In the genomic region with DNA sequence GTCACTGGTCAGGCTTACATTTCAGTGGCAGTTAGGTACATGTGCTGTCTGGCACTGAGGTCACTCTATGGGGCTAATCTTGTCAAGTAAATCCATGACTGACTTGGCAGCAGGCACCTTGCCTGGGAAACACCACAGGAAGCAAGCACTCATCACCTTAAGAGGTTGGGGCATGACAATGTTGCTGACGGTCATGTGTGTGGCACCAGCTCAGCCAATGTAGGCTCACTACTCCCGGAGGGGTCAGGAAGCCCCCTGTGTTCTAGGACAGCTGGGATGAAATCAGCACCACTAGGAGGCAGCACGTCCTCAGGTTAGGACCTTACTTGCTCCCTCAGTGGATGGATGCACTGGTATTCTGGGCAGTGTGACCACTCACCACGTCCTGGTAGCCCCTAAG, we compare ENCODE assay signal across 11 mouse cellular contexts. TPM values are rescaled to one million over a fixed set of nuclear protein-coding genes. Genes with fewer than 3 reads are reported as not detected.
A peak's percentile ranks its signal among the peaks of the same experiment; 100 is the strongest.
DNase-seq lines count a peak whose midpoint lies in the region; ATAC-seq and TF ChIP-seq lines count a peak whose summit lies in the region.
"Had no signal": no experiment of that assay in that cellular context is flagged by ENCODE, and none has a peak within 500 bp of the region (broad histone marks: within the 10 kb centered on the region; RNA-seq: fewer than 3 reads in every experiment).

No protein-coding gene starts in this region.

- no peak overlapping the region for H3K4me2 ChIP-seq in stomach, postnatal 0 days (replicated peaks; ENCODE audit: low read depth)

- no peak for ATAC-seq in stomach, postnatal 0 days (ENCODE audit: low FRiP score, low TSS enrichment)

- intact Hi-C loops in heart, postnatal 25 days (cut with DNase I) = no loop called here
- intact Hi-C loops in heart, postnatal 36 days (cut with DNase I) = no loop called here

- H3K4me3 ChIP-seq in thymus, adult 2 months (ENCODE audit: control insufficient read depth, insufficient read depth, low read length) = no peak overlapping the region
- H3K4me3 ChIP-seq in stomach, postnatal 0 days (ENCODE audit: low read depth, low read length) = no peak overlapping the region

- H3K9me3 ChIP-seq in stomach, postnatal 0 days (ENCODE audit: control insufficient read depth, low read length) = no peaks in the 10 kb centered on the region

- DNase-seq in heart, adult 11 months = peak; percentile 97
- DNase-seq in heart, postnatal 25 days (ENCODE audit: low spot score) = no peak
- peak; percentile 19 for DNase-seq in thymus, adult 2 months
- no peak for DNase-seq in thymus, postnatal 0 days (ENCODE audit: low spot score)
- DNase-seq in heart, postnatal 36 days = peak; percentile 41 to 55
- DNase-seq in stomach, postnatal 0 days (ENCODE audit: low spot score) = no peak
- no peak for DNase-seq in frontal cortex, adult 2 months (ENCODE audit: extremely low spot score in 1 of 2, low spot score in 1 of 2)
- DNase-seq in urinary bladder, postnatal 10 days (ENCODE audit: low spot score) = no peak
- DNase-seq: right cerebral cortex, postnatal 25 days had no signal

- TF ChIP-seq EP300 in stomach, postnatal 0 days (optimal IDR thresholded peaks at IDR 0.05) = no peak

- H3K4me1 ChIP-seq in thymus, adult 2 months (replicated peaks; ENCODE audit: control insufficient read depth, insufficient read depth, low read length) = peaks cover 7% of the 10 kb centered on the region
- peaks cover 14% of the 10 kb centered on the region for H3K4me1 ChIP-seq in stomach, postnatal 0 days (replicated peaks; ENCODE audit: control insufficient read depth, insufficient read depth)

- no peak overlapping the region for H3K9ac ChIP-seq in stomach, postnatal 0 days (ENCODE audit: low read length)

- 0 out of 2 replicates have a peak, but pooled peaks have one; percentile 11 for TF ChIP-seq CTCF in thymus, adult 2 months (IDR thresholded peaks at IDR 0.05; ENCODE audit: borderline replicate concordance, control insufficient read depth, extremely low read depth, insufficient read depth, low read length, poor library complexity)
- peak; percentile 67 for TF ChIP-seq CTCF in stomach, postnatal 0 days (IDR thresholded peaks at IDR 0.05; ENCODE audit: low read depth)

- 91% methylated on average over 4 of the region's 4 CpGs for WGBS in thymus, adult 2 months
- 36% methylated on average over 4 of the region's 4 CpGs for WGBS in stomach, postnatal 0 days

- no peaks in the 10 kb centered on the region for H3K27me3 ChIP-seq in thymus, adult 2 months (ENCODE audit: control insufficient read depth, insufficient read depth, low read length)
- no peaks in the 10 kb centered on the region for H3K27me3 ChIP-seq in stomach, postnatal 0 days (ENCODE audit: control insufficient read depth, insufficient read depth, low read length)

- H3K27ac ChIP-seq in thymus, adult 2 months (ENCODE audit: control insufficient read depth, insufficient read depth, low read length) = no peak overlapping the region
- no peak overlapping the region for H3K27ac ChIP-seq in stomach, postnatal 0 days (replicated peaks)

- peaks cover 16% of the 10 kb centered on the region for H3K36me3 ChIP-seq in thymus, adult 2 months (ENCODE audit: control insufficient read depth, insufficient read depth, low read length)
- peaks cover 8% of the 10 kb centered on the region for H3K36me3 ChIP-seq in stomach, postnatal 0 days (ENCODE audit: control insufficient read depth, insufficient read depth, low read length)

- no peak for TF ChIP-seq POLR2A in thymus, adult 2 months (IDR thresholded peaks at IDR 0.05; ENCODE audit: control insufficient read depth, extremely low read depth, insufficient read depth, low read length, poor library complexity)

RNA-seq across cellular contexts. Expression of a gene that starts 7.6 kb away (rescaled TPM):
- 10 to 100 TPM; 44.1 to 46.9 TPM for total RNA-seq in heart, postnatal 25 days (2021)
- polyA plus RNA-seq in thymus, adult 2 months (2012; rRNA removed) = 167 and 191 TPM in 2 replicates
- 179 and 196 TPM in 2 replicates for polyA plus RNA-seq in thymus, postnatal 0 days (2015; fragmentation: Nextera tagmentation; extraction: Ambion mirVana)
- 10 to 100 TPM; 43.1 to 43.7 TPM for total RNA-seq in heart, postnatal 36 days (2021)
- polyA plus RNA-seq in stomach, postnatal 0 days (2015; fragmentation: Nextera tagmentation; extraction: Ambion mirVana) = 113 and 115 TPM in 2 replicates
- polyA plus RNA-seq in frontal cortex, adult 2 months (2012; rRNA removed) = 153 and 174 TPM in 2 replicates

RNA-seq across cellular contexts. Expression of a gene that starts 9.0 kb away (rescaled TPM):
- total RNA-seq in heart, postnatal 25 days (2021) = not detected
- polyA plus RNA-seq in thymus, adult 2 months (2012; rRNA removed) = 5.0 and 6.4 TPM in 2 replicates
- 13.7 and 17.1 TPM in 2 replicates for polyA plus RNA-seq in thymus, postnatal 0 days (2015; fragmentation: Nextera tagmentation; extraction: Ambion mirVana)
- total RNA-seq in heart, postnatal 36 days (2021) = under 1 TPM in 1 of 2 experiments, not detected in 1; 0.67 TPM
- not detected in 2 replicates for polyA plus RNA-seq in stomach, postnatal 0 days (2015; fragmentation: Nextera tagmentation; extraction: Ambion mirVana)
- not detected in 2 replicates for polyA plus RNA-seq in frontal cortex, adult 2 months (2012; rRNA removed)
- total RNA-seq: megakaryocyte, adult 5-6 weeks had no signal
- polyA plus RNA-seq: embryonic facial prominence, embryonic 11.5 days had no signal

RNA-seq across cellular contexts. Expression of a gene that starts 11.4 kb away (rescaled TPM):
- total RNA-seq in heart, postnatal 25 days (2021) = 1 to 10 TPM; 1.3 to 1.5 TPM
- 1.0 TPM in 2 replicates for polyA plus RNA-seq in thymus, adult 2 months (2012; rRNA removed)
- 0.14 and 0.18 TPM in 2 replicates for polyA plus RNA-seq in thymus, postnatal 0 days (2015; fragmentation: Nextera tagmentation; extraction: Ambion mirVana)
- total RNA-seq in heart, postnatal 36 days (2021) = 1 to 10 TPM in 1 of 2 experiments, under 1 TPM in 1; 0.80 to 1.2 TPM
- 3.5 and 5.8 TPM in 2 replicates for polyA plus RNA-seq in stomach, postnatal 0 days (2015; fragmentation: Nextera tagmentation; extraction: Ambion mirVana)
- 0.42 and 0.54 TPM in 2 replicates for polyA plus RNA-seq in frontal cortex, adult 2 months (2012; rRNA removed)
- total RNA-seq: megakaryocyte, adult 5-6 weeks had no signal

RNA-seq across cellular contexts. Expression of a gene that starts 31.1 kb away (rescaled TPM):
- 100 to 1,000 TPM; 228 to 255 TPM for total RNA-seq in heart, postnatal 25 days (2021)
- 125 and 139 TPM in 2 replicates for polyA plus RNA-seq in thymus, adult 2 months (2012; rRNA removed)
- polyA plus RNA-seq in thymus, postnatal 0 days (2015; fragmentation: Nextera tagmentation; extraction: Ambion mirVana) = 254 and 290 TPM in 2 replicates
- 100 to 1,000 TPM; 252 to 258 TPM for total RNA-seq in heart, postnatal 36 days (2021)
- 858 and 892 TPM in 2 replicates for polyA plus RNA-seq in stomach, postnatal 0 days (2015; fragmentation: Nextera tagmentation; extraction: Ambion mirVana)
- polyA plus RNA-seq in frontal cortex, adult 2 months (2012; rRNA removed) = 103 and 109 TPM in 2 replicates

RNA-seq across cellular contexts. Expression of a gene that starts 39.5 kb away (rescaled TPM):
- total RNA-seq in heart, postnatal 25 days (2021) = 100 to 1,000 TPM; 142 to 158 TPM
- polyA plus RNA-seq in thymus, adult 2 months (2012; rRNA removed) = 1,184 and 1,219 TPM in 2 replicates
- 553 and 615 TPM in 2 replicates for polyA plus RNA-seq in thymus, postnatal 0 days (2015; fragmentation: Nextera tagmentation; extraction: Ambion mirVana)
- 100 to 1,000 TPM; 147 to 150 TPM for total RNA-seq in heart, postnatal 36 days (2021)
- 352 and 362 TPM in 2 replicates for polyA plus RNA-seq in stomach, postnatal 0 days (2015; fragmentation: Nextera tagmentation; extraction: Ambion mirVana)
- 408 and 428 TPM in 2 replicates for polyA plus RNA-seq in frontal cortex, adult 2 months (2012; rRNA removed)

Comparison
In these comparisons a context has a peak if more than half of its experiments do, and no peak if none do; other contexts are left out.
1. DNase-seq: peak in heart, adult 11 months (single experiment), thymus, adult 2 months (single experiment) and heart, postnatal 36 days (2 of 2); none in heart, postnatal 25 days (single experiment), thymus, postnatal 0 days (single experiment), stomach, postnatal 0 days (single experiment), frontal cortex, adult 2 months (0 of 2) and urinary bladder, postnatal 10 days (single experiment).